Mouse (Mus musculus) E14TG2a.4 (cell line): ENCODE measurements around the gene Sgta.

Source experiments
- H3K27me3 ChIP-seq: 2 replicates; pipeline ENCODE4 v1.6.1; 2014; ENCODE audit warnings: low read length, control low read depth; ENCODE audit not compliant: insufficient read depth
- H3K36me3 ChIP-seq: 2 replicates; pipeline ENCODE4 v1.6.1; 2014; ENCODE audit warnings: low read length, control low read depth; ENCODE audit not compliant: insufficient read depth
- H3K4me1 ChIP-seq: replicated peaks from 2 replicates; pipeline ENCODE4 v1.6.1; 2014; ENCODE audit warnings: low read depth, low read length, control low read depth
- H3K4me3 ChIP-seq: replicated peaks from 2 replicates; pipeline ENCODE4 v1.5.1; 2014; ENCODE audit warnings: mild to moderate bottlenecking, low read length
- H3K9me3 ChIP-seq: 2 replicates; pipeline ENCODE4 v1.6.1; 2014; ENCODE audit warnings: low read length, control low read depth
- CTCF ChIP-seq: conservative IDR thresholded peaks from 2 replicates; pipeline ENCODE4 v1.5.1; 2014; ENCODE audit warnings: low read length
- NANOG ChIP-seq: IDR thresholded peaks from 2 replicates; pipeline ENCODE4 v1.6.1; 2014; ENCODE audit warnings: borderline replicate concordance, low read length, mixed read lengths
- POU5F1 ChIP-seq: IDR thresholded peaks from 2 replicates; pipeline ENCODE4 v1.6.1; 2014; ENCODE audit warnings: low read length, borderline replicate concordance

Gene Sgta

DNA sequence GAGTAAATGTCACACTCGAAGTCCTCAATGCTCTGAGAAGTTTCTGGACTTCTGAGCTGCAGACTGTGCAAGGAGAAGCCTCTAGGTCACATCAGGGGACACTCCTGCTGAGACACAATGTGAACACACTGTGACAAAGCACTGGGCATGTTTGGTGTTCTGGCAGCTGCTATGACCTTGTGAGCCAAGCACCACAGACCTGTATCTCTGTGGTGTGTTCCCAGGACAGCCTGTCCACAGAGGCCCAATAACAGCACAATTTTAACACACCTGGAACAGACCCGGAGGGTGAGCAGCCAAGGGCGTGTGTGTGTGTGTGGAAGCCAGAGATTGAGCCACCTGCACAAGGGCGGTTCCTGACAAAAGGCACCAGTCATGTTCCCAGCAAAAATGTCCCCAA is 65.4 kb downstream of the Sgta start:
- Histone ChIP-seq H3K4me3 (no peak overlapping the region; the same call in 1 of the 2 replicates), H3K4me1 (peaks cover 44% of the 10 kb centered on the region), H3K9me3 (no peaks in the 10 kb centered on the region), H3K27me3 (peaks cover 35% of the 10 kb centered on the region), H3K36me3 (no peaks in the 10 kb centered on the region)
- TF ChIP-seq POU5F1 (no peak), NANOG (no peak), CTCF (no peak)
